Mouse (Mus musculus) right cerebral cortex, postnatal 10 days (tissue): ENCODE results near the gene Fzr1.
A peak's percentile ranks its signal among the peaks of the same experiment; 100 is the strongest.

Source experiments
- DNase-seq, 2 experiments: peaks; one replicate each; pipeline ENCODE4 v3.0.0; 2021; ENCODE audit warnings: low spot score in 2 of 2

Fzr1 gene

GRCm38 (mm10) chr10:81416581-81417226 lies 38.4 kb upstream of the Fzr1 start:
- peak; percentile 92 to 93 for DNase-seq

DNA sequence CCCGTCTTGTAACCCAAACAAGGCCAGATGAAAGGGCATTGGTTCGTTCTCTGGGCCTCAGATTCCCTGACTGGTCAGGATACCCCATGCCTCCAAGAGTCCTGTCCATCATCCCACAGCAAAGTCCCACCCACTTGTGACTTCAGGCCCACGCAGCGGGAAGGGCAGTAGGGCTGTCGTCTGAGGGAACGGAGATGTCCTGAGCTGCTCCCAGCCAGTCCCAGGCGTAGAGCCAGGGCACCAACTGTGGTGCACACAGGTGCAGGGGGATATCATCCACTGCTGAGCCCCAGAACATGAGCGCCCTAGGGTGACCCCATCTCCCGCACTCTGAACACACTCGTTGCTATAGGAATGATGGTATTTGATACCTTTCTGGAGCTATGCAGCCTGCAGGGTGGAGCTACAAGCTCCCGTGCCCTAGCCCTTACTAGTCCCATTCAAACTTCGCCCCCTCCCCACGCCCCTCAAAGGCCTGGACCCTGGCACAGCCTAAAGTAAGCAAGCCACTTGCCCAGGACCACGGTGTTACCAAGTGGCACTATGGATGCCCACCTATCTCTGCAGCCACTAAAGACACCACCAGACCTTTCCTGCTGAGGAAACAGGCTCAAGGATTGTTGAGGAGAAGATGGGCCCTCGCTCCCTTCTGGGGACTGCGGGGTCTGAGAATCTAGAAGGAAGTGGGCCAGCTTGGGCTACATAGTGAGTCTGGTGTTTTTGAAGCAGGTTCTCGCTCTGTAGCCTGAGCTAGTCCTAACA lies 37.4 kb upstream of the Fzr1 start:
- DNase-seq, result no peak

DNA sequence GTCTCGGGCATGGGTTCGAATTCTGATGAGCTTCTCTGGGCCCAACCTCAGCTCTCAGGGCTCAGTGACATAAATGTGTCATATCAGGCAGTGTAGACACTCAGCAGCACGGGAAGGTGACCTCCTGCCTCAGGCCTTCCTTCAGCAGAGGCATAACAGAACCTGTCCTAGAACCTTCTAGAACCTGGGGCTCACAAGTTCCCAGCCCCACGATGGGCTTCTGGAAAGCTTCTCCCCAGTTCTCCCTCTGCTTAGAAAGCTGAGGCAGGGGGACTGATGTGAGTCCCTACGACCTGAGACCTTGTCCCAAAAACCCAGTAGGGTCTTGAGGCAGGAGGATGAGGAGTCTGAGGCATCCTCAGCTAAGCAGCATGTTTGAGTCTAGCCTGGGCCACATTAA lies 36.8 kb upstream of the Fzr1 start:
- DNase-seq, result no peak

- DNase-seq, result peak in 1 of 2 experiments; percentile 71
Measured at GRCm38 (mm10) chr10:81414682-81415081, 36.4 kb upstream of the Fzr1 start.

DNA sequence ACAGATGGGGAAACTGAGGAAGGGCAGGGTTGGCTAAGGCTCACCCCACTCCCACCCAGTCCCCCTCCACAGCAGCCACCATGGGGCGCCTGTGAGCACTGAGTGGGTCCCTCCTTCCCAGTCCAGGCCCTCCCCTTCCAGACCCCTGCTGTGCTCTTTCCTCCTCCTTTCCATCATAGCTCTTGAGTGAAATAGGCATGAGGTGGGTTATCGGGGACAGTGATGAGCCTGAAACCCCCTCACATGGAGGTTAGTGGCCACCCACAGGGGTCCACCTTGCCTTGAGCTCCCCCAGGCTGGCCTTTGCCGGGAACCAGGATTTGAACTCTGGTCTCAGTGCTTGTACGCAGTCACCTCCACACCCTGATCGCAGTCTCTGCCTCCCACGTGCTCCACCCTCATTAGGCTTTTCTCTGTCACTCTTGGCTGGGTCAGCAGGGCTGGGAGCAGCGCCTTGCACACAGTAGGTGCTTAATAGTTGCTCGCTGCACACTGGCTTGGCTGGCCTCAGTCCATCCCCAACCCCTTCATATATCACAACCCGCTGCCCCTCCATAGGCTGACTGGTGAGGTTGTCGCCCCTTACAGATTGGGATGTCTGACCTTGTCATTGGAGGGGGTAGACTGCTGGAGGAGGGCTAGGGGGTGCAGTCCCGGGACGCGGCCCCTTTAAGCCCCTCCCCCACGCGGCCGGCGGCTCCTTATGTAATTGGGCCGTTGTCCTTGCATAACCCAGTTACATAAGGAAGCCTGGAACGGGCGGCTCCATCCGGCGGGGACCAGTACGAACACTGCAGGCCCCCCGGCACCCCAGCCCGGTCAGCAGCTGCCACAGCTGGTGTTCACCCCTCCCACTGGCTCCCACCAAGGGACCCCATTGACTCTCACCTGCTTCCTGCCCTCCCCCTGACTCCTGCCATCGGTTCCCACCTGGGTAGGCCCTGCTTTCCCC lies 35.3 kb upstream of the Fzr1 start:
- peak; percentile 86 to 88 for DNase-seq

- DNase-seq, result no peak
Measured at GRCm38 (mm10) chr10:81412586-81413309, 34.4 kb upstream of the Fzr1 start.

DNA sequence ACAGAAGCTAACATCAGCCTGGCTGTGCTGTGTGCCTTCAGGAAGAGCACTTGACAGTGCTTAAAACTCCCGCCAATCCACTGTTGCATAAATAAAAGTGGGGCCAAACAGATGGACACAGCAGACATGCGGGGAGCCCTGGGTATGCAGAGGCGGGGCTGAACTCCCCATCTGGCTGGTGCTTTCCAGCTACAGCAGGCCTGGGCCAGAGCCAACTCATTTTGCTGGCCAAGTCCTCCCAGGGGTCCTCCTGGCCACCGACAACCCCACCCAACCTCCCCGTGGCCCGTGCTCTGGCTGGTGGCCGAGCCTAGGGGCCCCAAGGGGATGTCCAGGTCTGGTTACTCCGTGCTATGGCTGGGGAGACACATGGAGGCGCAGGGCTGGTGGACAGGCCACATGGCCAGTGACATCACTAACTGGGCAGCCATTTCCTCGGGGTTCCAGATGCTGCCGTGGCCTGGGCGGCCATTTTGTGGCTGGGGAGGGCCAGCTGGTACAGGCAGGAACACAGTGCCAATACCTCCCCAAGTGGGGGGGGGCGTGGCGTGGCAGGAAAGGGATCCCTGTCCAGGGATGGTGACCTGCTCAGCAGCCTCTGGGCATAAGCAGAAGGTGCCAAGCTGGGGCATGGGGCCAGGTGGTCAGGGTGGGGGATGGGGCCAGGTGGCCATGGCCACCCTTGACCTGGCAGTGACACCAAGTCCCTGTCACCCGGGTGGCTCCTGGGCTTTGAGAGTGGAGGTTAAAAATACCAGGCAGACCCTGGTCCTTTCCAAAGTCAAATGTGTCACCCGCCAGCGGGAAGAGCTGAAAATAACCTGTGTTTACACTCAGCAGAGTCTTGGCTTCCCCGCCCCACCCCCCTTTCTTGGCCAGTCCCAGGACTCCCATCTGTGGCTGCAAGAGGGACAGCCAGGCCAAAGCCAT lies 33.4 kb upstream of the Fzr1 start:
- DNase-seq, result peak; percentile 77 to 81

- DNase-seq, result no peak
Measured at GRCm38 (mm10) chr10:81410981-81411380, 32.7 kb upstream of the Fzr1 start.

GRCm38 (mm10) chr10:81410350-81410749 lies 32.0 kb upstream of the Fzr1 start:
- no peak for DNase-seq

DNA sequence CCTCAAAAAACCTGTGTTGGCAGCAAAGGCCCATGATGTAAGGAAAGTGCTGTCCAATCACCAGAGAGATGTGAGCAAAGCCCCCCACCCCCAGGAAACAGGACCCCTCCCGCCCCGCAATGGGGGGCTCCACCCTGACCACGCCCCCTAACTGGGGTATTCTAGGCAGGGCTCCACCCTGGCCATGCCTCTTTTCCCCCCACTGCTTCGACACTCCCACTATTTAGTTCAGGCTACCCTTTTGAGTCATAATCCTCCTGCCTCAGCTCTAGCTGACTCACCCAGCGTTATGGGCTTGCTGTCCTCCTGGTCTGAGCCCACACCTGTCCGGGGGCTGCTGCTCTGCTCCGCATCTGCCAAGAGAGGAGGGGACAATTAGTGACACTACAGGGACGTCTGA lies 31.0 kb upstream of the Fzr1 start:
- DNase-seq, result no peak

GRCm38 (mm10) chr10:81408871-81409291 lies 30.6 kb upstream of the Fzr1 start:
- DNase-seq, result peak in 1 of 2 experiments; percentile 81

- no peak for DNase-seq
Measured at GRCm38 (mm10) chr10:81408424-81408729, 30.1 kb upstream of the Fzr1 start.

GRCm38 (mm10) chr10:81407539-81408423 lies 29.5 kb upstream of the Fzr1 start:
- DNase-seq, result peak; percentile 74 to 85

DNA sequence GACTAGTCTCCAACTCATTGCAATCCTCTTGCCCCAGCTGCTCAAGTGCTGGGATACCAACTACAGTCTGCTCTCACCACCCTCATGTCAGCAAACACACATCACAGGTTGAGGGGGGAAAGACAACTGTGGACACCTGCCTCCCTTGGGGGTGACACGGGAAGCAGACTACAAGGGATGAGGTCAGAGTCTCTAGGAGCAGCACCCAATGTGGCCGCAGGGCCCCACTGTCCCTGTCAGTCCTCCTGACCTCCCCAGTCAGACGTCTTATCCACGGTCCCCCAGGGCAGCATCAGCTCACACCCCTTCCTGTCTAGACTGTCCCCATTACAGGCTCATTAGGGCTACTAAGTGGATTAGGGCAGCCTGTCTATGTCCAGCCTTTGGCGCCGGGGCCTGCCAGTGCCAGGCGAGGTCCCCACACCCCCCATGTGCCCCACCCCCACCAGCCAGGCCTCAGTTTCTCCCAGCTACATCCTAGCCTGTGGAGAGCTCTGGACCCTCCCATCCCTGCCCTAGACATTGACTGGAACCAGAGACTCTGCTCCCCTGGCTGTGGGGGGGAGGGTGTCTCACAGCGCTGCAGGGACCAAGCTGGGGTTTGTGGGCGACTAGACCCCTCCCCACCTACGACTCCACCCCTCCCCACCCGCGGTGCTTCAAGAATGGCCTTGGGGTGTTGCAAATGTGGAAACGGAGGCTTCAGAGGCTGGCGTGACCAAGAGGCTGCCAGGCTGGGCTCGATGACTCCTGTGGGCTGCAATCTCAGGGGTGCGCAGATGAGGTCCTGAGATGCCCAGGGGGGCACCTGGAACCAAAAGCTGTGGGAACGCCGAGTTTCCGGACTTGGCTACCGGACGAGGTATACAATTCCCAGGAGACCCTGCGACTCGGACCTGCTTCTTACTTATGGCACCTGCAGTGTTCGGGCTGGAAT lies 28.5 kb upstream of the Fzr1 start:
- no peak for DNase-seq

DNA sequence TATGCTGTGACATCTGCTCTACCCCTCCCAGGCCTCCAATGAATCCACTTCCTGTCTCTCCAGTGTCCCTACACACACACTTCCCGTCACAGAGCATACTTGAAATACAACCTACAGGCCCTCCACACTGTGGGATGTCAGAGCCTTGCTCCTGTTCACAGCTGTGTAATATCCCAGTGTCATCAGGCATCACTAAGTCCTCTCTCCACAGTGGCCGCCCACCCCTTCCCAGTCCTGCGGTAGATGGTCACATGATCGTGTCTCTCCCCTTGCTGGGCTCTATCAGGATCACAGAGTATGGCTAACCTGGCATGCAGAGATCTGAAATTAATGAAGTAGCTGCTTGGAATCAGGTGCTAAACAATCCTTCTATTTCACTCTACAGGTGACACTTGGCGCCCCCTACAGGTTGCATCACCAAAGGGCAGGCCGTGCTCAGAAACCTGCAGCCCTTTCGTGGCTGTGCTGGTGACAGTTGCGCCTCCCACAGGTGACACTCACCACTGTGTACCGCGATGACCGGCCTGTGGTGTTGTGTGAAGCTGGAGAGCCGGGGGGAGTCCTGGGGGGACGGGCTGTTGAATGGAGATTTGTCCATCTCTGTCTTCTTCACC lies 27.4 kb upstream of the Fzr1 start:
- DNase-seq, result no peak

- DNase-seq, result no peak
Measured at GRCm38 (mm10) chr10:81404720-81405119, 26.4 kb upstream of the Fzr1 start.

GRCm38 (mm10) chr10:81404082-81404481 lies 25.8 kb upstream of the Fzr1 start:
- DNase-seq, result no peak

DNA sequence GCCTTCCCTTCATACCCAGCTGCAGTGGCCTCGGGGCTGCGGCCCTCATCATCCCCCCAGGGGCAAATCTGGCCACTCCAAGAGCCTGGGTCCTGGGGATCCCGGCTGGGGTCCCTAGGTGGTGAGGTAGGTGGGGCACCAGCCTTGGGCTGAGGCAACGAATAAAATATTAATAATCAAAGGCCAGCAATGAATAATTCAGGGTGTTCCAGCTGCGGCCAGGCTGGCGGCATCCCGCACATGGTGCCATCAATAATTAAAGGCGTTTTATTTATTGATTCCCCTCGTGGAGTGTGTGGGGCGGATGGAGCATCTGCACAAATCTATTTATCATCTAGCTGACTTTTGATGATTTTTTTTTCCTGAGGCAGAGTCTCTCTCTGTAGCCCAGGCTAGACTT lies 25.2 kb upstream of the Fzr1 start:
- DNase-seq, result no peak
